Mouse (Mus musculus) myocyte (in vitro differentiated cells): ENCODE measurements around the gene Lrp11.

ENCODE experiments used
- E2F4 ChIP-seq: IDR thresholded peaks from one replicate; pipeline ENCODE4 v1.6.1; 2011; ENCODE audit warnings: mild to moderate bottlenecking, control low read depth, moderate library complexity; ENCODE audit not compliant: insufficient read depth
- MAX ChIP-seq: IDR thresholded peaks from one replicate; pipeline ENCODE4 v1.6.1; 2011; ENCODE audit warnings: low read depth, mild to moderate bottlenecking, control low read depth
- MYOD1 ChIP-seq, 3 experiments: IDR thresholded peaks; one replicate each; pipeline ENCODE4 v1.6.1; 2011; ENCODE audit warnings: control low read depth in 2 of 3, low read depth in 2 of 3, mild to moderate bottlenecking in 2 of 3, moderate library complexity in 1 of 3; ENCODE audit not compliant: insufficient read length in 2 of 3, control insufficient read depth in 1 of 3
- MYOG ChIP-seq, 3 experiments: IDR thresholded peaks; one replicate each; pipeline ENCODE4 v1.6.1; 2011; ENCODE audit warnings: control low read depth in 2 of 3, low read depth in 2 of 3, mild to moderate bottlenecking in 2 of 3; ENCODE audit not compliant: insufficient read length in 2 of 3, control insufficient read depth in 1 of 3, insufficient read depth in 1 of 3
- POLR2A ChIP-seq: IDR thresholded peaks from one replicate; pipeline ENCODE4 v1.6.1; 2011; ENCODE audit warnings: low read depth, mild to moderate bottlenecking, control low read depth, moderate library complexity; ENCODE audit not compliant: insufficient read length
- POLR2AphosphoS2 ChIP-seq: IDR thresholded peaks from one replicate; pipeline ENCODE4 v1.6.1; 2011; ENCODE audit warnings: low read depth, control low read depth; ENCODE audit not compliant: insufficient read length
- TCF12 ChIP-seq: IDR thresholded peaks from one replicate; pipeline ENCODE4 v1.6.1; 2011; ENCODE audit warnings: mild to moderate bottlenecking, control low read depth; ENCODE audit not compliant: poor library complexity, insufficient read depth, severe bottlenecking
- TCF3 ChIP-seq: IDR thresholded peaks from one replicate; pipeline ENCODE4 v1.6.1; 2011; ENCODE audit warnings: low read depth, control low read depth; ENCODE audit not compliant: insufficient read length
- USF1 ChIP-seq: IDR thresholded peaks from one replicate; pipeline ENCODE4 v1.6.1; 2011; ENCODE audit warnings: low read depth, mild to moderate bottlenecking, control low read depth, moderate library complexity

GRCm38 (mm10) chr10:7620723-7621122 is 31.1 kb downstream of the Lrp11 start:
- TF ChIP-seq MYOG (IDR thresholded peaks at IDR 0.05; ENCODE audit: control insufficient read depth in 1 of 3, insufficient read depth in 1 of 3, insufficient read length in 2 of 3, low read depth in 2 of 3): no peak
- no peak for TF ChIP-seq POLR2A
- no peak for TF ChIP-seq MAX
- TF ChIP-seq E2F4: no peak
- TF ChIP-seq USF1: no peak
- TF ChIP-seq TCF3: no peak
- TF ChIP-seq MYOD1 (IDR thresholded peaks at IDR 0.05; ENCODE audit: control insufficient read depth in 1 of 3, insufficient read length in 2 of 3, low read depth in 2 of 3): no peak
- TF ChIP-seq POLR2AphosphoS2: no peak
- TF ChIP-seq TCF12: no peak
